Mouse (Mus musculus) left cerebral cortex, adult 2 months (tissue): ENCODE data around the gene Etv6. TPM values are rescaled to one million over a fixed set of nuclear protein-coding genes. Genes with fewer than 3 reads are reported as not detected.

Experiments used
- DNase-seq, 2 experiments: peaks; one replicate each; pipeline ENCODE4 v3.0.0; 2021 to 2022; ENCODE audit warnings: low spot score in 2 of 2, mixed read lengths in 1 of 2; ENCODE audit errors: extremely low spot score in 1 of 2
- H3K27ac ChIP-seq: fragments of 200-600 bp; 2 replicates; pipeline ENCODE4 v1.8.1; 2022
- H3K4me3 ChIP-seq: fragments of 200-600 bp; 2 replicates; pipeline ENCODE4 v1.8.1; 2022
- CTCF ChIP-seq: fragments of 200-600 bp; IDR thresholded peaks from 2 replicates; pipeline ENCODE4 v1.8.1; 2022; ENCODE audit warnings: antibody characterized with exemption, mild to moderate bottlenecking, moderate library complexity
- intact Hi-C: fragments of 180-260 bp; cut with DNase I; formaldehyde crosslinking; loops from one replicate; pipeline ENCODE4 v1.15.1; 2025
- total RNA-seq, 2 experiments: library from RNA; stranded (reverse); gene quantifications; 2 replicates each; pipeline ENCODE4 v1.2.3; 2021

Gene Etv6
- total RNA-seq, 2 experiments from 2014 or later = 18.7 to 19.3 TPM

DNA sequence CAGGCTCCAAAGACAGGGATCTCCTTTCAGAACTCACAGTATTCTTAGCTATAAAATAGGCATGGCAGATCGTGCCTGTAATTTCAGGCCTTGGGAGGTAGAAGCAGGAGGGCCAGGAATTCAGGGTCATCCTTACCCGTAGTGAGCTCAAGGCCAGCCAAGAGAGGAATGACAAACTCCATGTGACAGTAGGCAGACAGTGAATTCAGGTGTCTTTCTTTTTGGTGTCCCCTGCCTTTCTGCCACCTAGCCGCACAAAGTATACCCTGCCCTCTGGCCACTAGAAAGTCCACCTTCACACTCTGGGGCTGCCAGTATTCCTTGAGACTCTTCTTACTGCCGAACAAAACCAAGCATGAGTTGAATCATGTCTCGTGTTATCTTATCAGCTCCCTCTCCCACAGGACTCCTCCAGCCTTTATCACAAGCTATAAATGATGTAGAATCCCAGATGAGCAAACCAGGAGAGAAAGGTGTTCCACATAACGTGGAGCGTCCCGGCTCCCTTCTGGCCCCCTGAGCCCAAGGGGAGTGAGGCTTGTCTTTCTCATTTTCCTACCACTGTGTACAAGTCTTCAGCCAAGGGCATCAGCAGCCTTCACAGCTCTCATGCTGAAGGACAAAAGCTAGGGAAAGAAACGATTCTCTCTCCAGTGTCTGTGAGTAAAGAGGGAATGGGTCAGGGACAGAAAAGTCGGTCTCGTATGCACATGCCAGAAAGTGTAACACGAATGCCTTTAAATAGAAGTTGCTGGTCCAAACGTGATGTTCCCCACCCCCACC lies 175.4 kb downstream of the Etv6 start:
- DNase-seq = no peak
- Histone ChIP-seq H3K4me3 (no peak overlapping the region), H3K27ac (peak overlapping the region; percentile 40; the same call in 1 of the 2 replicates)
- TF ChIP-seq CTCF = no peak
- intact Hi-C loops = no loop called here

DNA sequence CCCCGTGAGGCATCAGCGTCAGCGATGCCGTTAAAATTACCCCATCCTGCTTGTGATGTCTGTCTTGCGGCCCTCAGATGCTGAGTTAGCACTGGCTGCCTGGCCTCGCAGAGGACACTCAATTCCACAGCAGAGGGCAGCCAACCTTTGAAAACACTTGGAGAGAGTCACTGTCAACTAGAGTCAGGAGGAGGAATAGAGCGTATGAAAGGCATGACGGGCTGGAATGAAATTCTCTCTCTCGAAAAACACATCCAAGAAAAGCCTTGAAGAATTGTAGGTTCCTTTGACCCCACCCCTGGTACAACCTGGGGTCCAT lies 175.9 kb downstream of the Etv6 start:
- no peak for DNase-seq
- TF ChIP-seq CTCF = no peak; the same call in 1 of the 2 replicates
- no peak overlapping the region for H3K27ac ChIP-seq
- intact Hi-C loops = no loop called here
- H3K4me3 ChIP-seq = no peak overlapping the region

- H3K27ac ChIP-seq = no peak overlapping the region
- DNase-seq = no peak
- intact Hi-C loops = loop anchor here (2.0 to 5.0 kb wide), 3 partner anchors 65 to 160 kb away; no protein-coding TSS in a partner anchor
- TF ChIP-seq CTCF = no peak
- no peak overlapping the region for H3K4me3 ChIP-seq
Observed at GRCm38 (mm10) chr6:134217747-134218146, 182.2 kb downstream of the Etv6 start.

DNA sequence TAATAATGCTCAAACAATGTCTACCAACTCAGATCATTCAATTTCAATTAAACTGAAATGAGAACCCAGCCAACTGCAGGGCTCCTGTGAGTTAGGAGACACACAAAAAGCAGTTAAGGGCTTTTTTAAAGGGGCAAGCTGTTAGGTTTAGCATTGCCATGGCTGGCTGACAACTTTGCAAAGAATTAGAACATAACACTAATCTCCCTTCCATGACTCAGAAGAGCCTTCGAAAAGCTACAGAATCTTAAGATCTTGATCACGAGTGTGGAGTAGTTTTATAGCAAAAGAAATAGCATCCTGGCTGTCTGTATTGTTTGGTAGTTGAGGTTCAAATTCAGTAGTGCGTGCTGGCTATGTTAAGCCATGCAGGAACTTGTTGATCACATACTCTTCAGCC lies 182.9 kb downstream of the Etv6 start:
- no peak for TF ChIP-seq CTCF
- intact Hi-C loops = loop anchor here (2.0 to 5.0 kb wide), 3 partner anchors 66 to 161 kb away; no protein-coding TSS in a partner anchor
- no peak for DNase-seq

DNA sequence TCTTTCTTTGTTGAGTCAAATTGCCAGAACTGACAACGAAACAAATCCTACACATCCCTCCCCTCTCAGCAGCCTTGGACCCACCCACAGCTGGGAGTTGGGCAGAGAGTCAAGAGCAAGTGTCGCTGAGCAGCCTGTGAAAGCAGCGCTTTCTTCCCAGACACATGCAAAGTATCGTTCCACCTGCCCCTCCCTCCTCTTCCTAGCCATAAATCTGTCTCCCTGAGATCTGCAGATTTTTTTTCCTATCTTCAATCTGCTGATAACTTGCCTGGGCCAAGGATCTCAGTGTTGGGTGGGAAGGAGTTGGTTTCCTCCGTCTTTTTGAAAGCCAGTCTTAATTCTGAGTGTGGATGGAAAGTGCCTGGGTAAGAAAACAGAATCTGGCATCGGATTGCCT lies 183.9 kb downstream of the Etv6 start:
- intact Hi-C loops = loop anchor here (2.0 to 5.0 kb wide), 3 partner anchors 67 to 162 kb away; no protein-coding TSS in a partner anchor
- H3K27ac ChIP-seq = peak overlapping the region; percentile 71; the same call in 1 of the 2 replicates
- TF ChIP-seq CTCF = no peak
- H3K4me3 ChIP-seq = no peak overlapping the region
- peak; percentile 47 to 64 for DNase-seq

More for the DNA sequence above, 182.9 kb downstream of the Etv6 start:
- H3K4me3 ChIP-seq = no peak overlapping the region
- H3K27ac ChIP-seq = no peak overlapping the region; the same call in 1 of the 2 replicates

DNA sequence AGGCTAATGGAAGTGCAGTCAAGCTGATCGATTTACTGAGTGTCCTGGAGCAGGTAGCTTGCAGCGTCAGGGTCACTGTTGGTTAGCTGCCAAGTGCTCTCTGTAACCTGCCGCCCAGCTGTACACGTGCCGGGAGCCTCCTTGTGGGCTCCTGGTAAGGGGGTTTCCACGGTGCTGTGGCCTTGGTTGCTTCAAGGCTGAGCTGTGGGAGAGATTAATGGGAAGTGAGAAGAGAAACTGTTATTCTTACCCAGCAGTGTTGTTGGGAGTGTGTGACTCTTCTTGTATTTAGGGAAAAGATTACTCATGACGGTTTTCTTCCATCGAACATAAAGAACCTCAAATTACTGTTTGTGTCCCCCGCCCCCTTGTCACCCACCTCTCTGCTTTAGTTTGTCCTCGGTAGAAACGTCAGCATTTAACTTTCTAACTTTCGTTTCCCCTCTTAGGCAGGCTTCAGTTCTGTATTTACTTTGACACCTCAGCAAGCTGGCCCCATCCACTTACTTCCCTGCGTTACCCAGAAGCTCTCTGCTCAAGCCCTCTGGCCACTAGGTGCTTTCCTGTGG lies 184.8 kb downstream of the Etv6 start:
- intact Hi-C loops = loop anchor here (1.0 to 5.0 kb wide), 2 partner anchors 38 to 183 kb away; partner anchors contain the start of gene Etv6
- no peak overlapping the region for H3K4me3 ChIP-seq
- TF ChIP-seq CTCF = no peak
- peak overlapping the region; percentile 71 for H3K27ac ChIP-seq
- no peak for DNase-seq

GRCm38 (mm10) chr6:134222248-134222929 lies 186.9 kb downstream of the Etv6 start:
- TF ChIP-seq CTCF = no peak
- DNase-seq = no peak
- intact Hi-C loops = loop anchor here (5.0 kb wide), 1 partner anchor 185 kb away; the partner anchor contains the start of gene Etv6
- no peak overlapping the region for H3K27ac ChIP-seq
- no peak overlapping the region for H3K4me3 ChIP-seq

DNA sequence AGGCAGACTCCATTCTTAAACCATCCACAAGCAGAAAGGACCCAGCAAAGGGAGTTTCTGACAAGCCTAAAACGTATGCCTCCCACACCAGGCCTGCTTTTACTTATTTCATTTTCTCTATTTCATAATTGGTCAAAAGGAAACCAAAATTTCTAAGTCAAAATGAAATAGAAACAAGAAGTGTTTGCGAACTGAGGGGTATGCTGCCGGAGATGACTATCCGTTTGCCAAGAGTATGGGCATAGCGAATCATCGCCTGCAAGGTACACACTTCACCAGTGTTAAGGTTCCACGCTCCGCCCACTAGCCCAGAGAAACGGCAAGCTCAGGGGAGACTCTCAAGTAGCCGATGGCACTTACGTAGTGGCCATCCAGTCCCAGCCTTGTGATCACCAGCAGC lies 190.1 kb downstream of the Etv6 start:
- DNase-seq = no peak
- intact Hi-C loops = no loop called here
- Histone ChIP-seq H3K27ac (no peak overlapping the region), H3K4me3 (no peak overlapping the region)
- TF ChIP-seq CTCF = no peak

DNA sequence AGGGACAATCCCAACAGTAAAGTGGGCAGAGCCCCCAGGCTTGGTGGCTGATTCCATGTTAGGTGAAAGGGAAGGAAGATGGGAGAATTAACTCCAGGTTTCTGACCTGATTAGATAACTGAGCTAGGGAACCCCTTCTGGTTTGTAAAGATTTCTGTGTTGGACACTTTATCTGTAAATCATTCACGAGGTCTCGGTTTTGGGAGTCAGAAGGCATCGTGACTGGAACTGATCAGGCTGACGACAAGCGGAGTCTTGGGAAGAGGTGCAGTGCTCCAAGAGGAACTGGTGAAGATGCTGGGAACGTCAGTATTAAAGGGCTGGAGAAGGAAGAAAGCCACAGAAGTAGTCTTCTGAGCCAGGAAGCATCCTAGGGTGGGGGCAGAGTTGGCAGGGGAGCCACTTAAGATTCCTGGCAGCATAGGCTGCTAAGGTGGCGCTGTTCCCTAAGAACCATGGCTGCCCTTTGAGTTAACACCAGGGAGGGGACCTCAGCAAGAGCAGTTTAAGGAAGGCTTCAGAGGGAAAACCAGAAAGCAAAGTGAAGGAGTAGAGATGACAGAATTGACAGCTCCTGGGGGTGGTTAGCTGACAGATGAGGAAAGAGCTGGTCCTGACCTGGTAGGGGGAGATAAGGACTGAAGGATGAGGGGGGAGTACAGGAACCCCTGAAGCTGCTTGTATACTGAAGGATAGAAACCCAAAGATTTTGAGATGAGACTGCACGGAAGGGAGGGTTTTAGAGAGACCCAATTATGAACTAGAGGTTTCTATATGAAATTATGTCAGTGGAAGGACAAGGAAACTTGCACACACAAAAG lies 191.1 kb downstream of the Etv6 start:
- DNase-seq = no peak
- H3K27ac ChIP-seq = no peak overlapping the region
- no peak overlapping the region for H3K4me3 ChIP-seq
- TF ChIP-seq CTCF = no peak; the same call in 1 of the 2 replicates
- intact Hi-C loops = no loop called here

- no peak for TF ChIP-seq CTCF
- intact Hi-C loops = no loop called here
- DNase-seq = no peak
- Histone ChIP-seq H3K27ac (no peak overlapping the region), H3K4me3 (no peak overlapping the region)
Observed at GRCm38 (mm10) chr6:134236311-134236710, 200.8 kb downstream of the Etv6 start.

GRCm38 (mm10) chr6:134238455-134238854 lies 203.0 kb downstream of the Etv6 start:
- no peak overlapping the region for H3K4me3 ChIP-seq
- no peak for TF ChIP-seq CTCF
- no peak overlapping the region for H3K27ac ChIP-seq
- no peak for DNase-seq
- intact Hi-C loops = no loop called here
